Mouse (Mus musculus): ENCODE measurements around the gene Ociad1. TPM values are rescaled to one million over a fixed set of nuclear protein-coding genes. Genes with fewer than 3 reads are reported as not detected.

Gene Ociad1
- 100 to 1,000 TPM; 241 to 249 TPM for total RNA-seq (2021)

DNA sequence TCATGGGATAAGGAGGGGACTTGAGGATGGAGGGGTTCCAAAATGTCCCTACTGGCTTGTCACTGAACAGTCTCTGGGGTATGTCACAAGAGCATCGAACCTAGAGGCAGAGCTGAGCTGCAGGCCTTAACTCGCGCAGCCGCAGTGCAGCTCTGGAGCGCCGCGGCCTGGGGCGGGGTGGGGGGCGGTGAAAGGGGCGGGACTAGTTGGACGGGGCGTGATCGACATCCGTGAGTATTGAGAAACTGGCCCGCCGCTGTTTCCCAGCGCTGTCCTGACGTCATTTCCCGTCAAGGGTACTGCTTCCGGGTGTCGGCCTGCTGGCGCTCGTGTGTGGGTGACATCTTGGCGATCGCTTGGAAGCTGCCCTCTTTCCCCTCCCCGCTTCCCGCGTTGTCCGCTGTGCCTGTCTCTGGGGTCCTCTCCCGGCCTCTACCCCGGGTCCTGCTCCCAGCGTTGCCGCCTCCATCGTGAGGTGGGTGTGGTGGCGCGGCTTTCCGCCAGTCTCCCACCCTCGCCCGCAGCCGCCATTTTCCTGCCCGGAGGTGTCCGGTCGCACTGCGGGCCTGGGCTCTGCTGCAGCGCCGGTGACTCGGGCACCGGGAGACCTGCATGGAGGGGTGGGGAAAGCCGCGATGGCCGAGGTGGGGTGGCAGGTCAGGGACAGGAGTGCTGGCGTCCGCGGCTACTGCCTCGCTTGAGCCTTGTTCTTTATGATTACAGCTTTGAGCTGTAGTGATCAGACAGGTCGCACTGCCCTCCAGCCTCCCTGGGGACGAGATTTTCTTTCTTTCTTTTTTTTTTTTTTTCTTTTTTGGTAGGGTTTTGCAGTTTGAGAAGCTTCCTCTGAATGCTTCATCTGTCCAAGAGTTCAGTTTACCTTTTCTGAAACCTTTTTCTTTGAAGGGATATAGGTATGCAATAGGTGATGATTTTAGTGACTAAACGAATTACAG is at the start of gene Ociad1:
TSS of gene Ociad1 (plus strand) at position 283 of the 956 bp plus-strand sequence.
- peak; percentile 92 to 97 for DNase-seq
- intact Hi-C loops (cut with DNase I): loop anchor here (1.0 to 10.0 kb wide), 5 partner anchors 37 to 378 kb away; partner anchors contain the start of gene Slain2

DNA sequence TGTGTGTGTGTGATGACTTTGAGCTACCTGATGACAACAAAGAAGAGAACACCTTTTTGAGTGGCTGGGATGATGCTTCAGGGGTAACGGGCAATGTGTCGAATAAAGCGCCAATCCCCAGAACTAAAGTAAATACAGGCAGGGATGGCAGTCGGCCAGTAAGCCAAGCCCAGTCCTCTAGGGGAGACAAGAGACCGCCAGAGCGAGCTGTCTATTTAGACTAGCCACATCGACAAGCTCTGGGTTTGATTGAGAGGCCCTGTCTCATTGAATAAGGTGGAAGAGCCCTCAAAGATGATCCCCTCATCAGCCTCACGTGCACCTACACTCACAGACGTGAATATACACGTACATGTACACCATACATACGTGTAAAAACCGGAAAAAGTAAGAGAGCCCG is 48.2 kb upstream of the Ociad1 start:
- no peak for DNase-seq
- intact Hi-C loops (cut with DNase I): no loop called here

DNA sequence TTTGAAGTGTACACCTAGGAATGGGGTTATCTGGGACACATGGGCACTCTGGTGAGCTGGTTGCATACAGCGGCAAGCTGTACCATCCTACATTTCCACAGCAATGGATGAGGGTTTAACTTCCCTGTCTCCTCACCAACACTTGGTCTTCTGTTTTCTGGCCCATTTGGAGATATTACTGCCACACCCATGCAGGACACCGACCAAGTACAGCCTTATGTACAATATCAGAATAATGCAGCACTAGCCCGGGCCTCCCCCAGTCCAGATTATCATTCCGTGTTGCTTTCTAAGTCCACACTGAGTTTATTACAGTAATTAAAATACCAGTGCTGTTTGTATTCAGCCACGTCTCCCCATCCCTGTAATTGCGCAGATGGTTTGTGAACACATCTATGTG is 46.2 kb upstream of the Ociad1 start:
- intact Hi-C loops (cut with DNase I): no loop called here
- DNase-seq: no peak

DNA sequence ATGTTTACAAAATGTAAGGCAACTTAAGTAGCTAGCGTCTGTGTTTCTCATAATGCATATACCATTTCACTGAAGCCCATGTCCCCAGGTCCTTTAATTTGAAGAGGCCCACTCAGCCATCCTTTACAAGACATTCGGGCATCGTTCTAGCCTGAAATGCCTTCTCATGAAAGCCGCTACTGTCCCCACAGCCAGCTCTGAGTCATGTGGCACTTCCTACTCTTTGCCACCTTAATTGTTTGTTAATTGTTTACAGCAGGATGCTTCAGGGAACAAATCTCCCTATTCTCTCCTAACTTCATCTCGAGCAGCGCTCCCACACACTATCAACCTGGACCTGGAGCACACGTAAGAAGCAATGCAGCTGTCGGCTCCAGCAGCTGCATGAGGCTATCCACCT is 44.4 kb upstream of the Ociad1 start:
- DNase-seq: no peak
- intact Hi-C loops (cut with DNase I): no loop called here

DNA sequence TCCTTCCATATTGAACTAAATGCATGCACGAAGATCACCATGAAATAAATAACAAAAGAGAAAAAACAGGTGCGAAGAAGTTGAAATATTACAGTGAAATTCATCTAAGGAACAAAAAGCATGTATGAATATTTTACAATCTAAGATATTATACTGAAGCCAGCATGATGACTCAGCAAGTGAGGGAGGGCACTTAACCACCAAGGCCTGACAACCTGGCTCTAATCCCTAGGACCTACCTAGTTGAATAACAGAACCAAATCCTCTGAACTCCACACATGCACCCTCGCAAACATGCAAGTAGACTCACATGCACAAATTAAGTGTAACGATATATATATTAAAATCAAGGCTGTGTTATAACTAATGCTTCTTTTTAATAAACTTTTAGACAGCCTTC is 43.2 kb upstream of the Ociad1 start:
- DNase-seq: no peak
- intact Hi-C loops (cut with DNase I): no loop called here

DNA sequence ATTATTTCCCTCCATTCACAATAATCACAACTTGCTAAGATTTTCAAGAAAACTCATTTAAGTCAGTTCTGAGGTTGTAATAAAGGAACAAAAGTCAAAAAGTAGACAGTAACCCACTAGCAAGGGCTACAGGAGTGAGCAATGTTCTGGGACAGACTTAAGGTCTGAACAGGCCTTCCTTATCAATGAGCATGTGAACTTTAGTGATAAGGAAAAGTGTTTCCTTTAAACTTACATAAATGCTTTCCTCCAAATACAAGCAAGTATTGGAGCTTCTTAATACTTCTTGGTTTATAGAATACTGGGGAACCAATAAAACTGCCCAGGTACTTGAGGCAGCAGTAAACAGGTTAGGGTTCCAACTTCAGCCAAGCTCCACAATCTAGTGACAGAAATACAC is 39.8 kb upstream of the Ociad1 start:
- DNase-seq: no peak
- intact Hi-C loops (cut with DNase I): loop anchor here (2.0 kb wide), 1 partner anchor 18 kb away; no protein-coding TSS in a partner anchor

DNA sequence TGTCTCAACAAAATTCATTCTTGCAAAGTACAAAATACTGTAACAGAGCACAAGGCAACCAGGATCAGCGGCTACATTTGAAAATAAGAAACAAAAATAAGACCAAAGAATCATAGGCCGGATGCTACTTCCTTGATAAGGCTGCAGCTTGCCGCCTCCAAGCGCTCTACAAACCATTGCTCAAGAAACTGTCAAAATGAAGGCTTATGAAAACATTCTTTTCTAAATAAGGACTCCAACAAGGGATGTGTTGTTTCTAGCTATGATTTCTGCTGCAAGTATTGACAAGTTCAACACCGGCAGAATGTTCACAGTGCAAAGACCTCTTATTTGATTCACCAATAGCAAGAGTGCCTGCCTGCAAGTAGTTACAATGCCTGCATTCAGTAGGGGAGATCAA is 37.9 kb upstream of the Ociad1 start:
- intact Hi-C loops (cut with DNase I): loop anchor here (1.0 to 5.0 kb wide), 3 partner anchors 32 to 120 kb away; no protein-coding TSS in a partner anchor
- no peak for DNase-seq

DNA sequence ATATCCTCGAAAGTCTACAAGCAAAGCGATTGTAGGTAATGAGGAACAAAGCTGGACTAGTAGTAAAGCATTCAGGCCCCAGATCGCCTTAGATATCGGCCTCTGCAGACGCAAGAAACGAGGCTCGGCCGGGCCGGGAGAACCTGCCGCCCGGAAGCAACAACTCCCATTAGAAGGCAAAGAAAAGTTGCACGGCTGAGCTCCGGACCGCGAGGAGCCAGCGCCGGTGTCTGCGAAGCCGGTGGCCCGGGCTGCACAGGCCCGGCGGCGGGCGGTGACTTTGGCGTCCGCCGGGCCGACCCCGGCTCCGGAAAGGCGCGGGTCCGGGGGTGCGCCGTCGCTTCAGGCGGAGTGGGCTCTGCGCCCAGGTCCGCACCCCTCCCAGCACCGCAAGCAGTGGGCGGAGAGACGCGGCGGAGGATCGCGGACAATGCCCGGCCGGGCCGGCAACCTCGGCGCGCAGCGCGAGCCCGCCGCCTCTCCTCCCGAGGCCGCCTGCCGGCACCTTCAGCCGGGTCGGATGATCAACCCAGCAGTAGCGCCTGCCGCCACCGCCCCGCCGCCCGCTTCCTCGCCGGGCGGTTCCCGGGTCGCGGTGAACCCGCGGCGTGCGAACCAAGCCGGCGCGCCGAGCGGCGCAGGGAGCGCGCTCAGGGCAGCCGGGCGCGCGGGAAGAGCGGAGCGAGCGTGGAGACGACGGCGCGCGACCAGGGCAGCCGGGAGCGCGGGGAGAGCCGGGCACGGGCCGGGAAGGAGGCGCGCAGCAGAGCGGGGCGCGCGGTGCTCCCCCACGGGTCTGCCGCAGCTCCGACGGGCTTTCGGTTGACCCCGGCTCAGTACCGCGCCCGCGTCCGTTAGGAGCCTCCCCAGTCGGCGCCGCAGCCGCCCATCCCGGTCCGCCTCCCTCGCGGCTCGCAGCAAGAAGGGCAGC is 37.0 kb upstream of the Ociad1 start:
- intact Hi-C loops (cut with DNase I): loop anchor here (1.0 to 5.0 kb wide), 3 partner anchors 33 to 121 kb away; no protein-coding TSS in a partner anchor
- peak; percentile 66 to 78 for DNase-seq

DNA sequence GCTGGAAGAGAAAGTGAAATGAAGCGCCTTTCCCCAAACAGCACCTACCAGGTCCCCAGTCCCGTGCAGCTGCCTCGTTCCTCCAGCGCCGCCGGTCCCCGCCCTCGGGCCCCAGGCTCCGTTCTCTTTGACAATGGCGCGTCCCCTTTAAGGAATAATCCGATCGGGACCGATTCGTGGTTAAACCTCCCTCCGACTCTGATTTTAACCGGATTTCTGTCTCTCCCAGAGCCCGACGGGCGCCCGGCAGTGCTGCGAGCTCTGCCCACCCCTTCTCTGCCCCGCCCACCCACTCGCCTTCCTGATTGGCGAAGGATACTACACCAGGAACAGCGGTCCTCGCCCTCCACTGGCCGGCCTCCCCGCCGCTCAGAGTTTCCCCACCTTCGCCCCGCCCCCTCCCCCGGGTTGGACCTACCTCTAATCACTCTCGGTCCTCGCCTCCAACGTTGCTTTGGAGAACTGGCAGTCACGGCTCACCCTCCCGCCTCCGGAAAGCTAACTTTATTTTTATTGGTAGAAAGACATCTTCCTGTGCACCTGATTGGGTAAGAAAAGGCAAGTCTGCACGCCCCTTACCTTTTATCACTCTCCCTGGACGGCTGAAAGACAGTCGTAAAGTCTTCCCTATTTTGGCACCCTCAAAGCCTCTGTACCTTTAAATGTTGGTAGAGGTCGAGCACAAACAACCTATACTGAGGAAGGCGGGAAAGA is 36.1 kb upstream of the Ociad1 start, which contains the start of gene Fryl:
TSS of gene Fryl (minus strand) at position 268 of the 714 bp plus-strand sequence.
- intact Hi-C loops (cut with DNase I): loop anchor here (5.0 kb wide), 1 partner anchor 34 kb away; no protein-coding TSS in a partner anchor
- DNase-seq: peak; percentile 87 to 88

DNA sequence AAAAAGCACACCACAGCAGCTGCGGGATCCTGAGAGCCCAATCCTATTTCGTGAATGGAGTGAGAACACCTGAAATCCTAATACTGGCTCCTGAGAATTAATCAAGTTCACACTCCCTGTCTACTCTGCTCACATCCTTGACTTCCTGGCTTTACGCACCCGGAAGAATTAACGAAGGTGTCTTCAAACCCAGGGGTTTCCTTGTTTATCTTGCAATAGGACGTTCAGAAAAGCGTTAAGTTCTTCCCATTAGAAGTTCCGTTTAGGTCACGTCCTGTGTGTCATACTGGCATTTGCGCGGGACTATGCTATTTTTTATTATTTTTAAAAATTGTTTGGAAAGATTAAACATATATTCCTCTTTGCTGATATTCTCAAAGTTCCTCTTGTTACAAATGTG is 35.5 kb upstream of the Ociad1 start:
- intact Hi-C loops (cut with DNase I): loop anchor here (5.0 kb wide), 1 partner anchor 35 kb away; no protein-coding TSS in a partner anchor
- DNase-seq: no peak

DNA sequence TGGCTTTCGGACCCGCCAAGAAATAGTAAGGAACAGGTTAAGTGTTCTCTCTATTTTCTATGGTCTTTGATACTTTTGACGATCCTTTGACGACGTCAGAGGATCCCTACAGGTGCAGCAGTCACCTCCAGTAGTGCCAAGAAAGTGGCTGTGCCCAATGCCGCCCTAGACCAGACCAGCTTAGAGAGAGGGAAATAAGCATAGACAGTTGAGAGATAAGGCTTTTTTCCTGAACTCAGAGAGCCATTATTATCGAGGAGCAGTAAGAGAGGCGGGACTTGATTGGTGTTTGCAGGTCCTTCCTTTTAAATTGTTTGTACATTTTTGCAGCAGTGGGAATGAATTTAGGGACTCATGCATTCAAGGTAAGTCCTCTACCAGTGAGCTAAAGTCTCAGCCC is 34.9 kb upstream of the Ociad1 start:
- DNase-seq: no peak
- intact Hi-C loops (cut with DNase I): loop anchor here (5.0 kb wide), 1 partner anchor 35 kb away; no protein-coding TSS in a partner anchor

DNA sequence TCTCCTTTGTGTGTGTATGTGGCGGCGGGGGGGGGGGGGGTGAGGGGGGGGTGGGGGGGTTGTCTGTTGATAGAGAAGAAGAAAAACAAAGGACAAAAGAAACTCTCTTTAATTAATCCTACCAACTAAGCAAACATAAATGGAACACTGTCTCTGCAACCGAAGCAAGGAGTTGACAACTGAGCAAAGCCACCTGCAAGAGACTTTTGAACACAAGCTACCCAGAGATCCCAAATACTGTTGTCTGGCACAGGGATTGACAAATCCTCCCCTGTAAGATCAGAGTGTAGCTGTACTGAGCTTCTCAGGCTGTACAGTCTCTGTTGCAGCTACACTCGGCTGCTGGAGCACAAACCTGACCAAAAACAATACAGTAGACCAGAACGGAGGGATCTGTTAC is 28.5 kb upstream of the Ociad1 start:
- intact Hi-C loops (cut with DNase I): no loop called here
- no peak for DNase-seq

DNA sequence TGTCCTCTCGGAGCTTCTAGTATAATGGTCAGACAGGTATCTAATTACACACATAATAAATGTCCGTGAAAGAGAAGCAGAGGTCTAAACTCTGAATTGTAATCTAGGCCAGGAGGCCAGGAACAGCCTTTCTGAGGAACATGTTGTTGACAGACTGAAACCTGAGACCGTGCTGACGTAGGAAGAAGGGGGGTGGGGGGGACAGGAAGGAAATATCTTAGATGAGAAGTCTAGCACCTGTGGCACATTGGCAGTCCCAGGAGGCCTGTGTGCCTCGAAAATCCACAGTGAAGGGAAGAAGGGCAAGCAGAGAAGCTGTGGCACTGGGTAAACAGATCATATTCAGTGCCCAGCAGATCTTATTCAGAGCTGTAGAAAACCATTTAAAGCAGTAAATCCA is 27.1 kb upstream of the Ociad1 start:
- intact Hi-C loops (cut with DNase I): no loop called here
- no peak for DNase-seq

DNA sequence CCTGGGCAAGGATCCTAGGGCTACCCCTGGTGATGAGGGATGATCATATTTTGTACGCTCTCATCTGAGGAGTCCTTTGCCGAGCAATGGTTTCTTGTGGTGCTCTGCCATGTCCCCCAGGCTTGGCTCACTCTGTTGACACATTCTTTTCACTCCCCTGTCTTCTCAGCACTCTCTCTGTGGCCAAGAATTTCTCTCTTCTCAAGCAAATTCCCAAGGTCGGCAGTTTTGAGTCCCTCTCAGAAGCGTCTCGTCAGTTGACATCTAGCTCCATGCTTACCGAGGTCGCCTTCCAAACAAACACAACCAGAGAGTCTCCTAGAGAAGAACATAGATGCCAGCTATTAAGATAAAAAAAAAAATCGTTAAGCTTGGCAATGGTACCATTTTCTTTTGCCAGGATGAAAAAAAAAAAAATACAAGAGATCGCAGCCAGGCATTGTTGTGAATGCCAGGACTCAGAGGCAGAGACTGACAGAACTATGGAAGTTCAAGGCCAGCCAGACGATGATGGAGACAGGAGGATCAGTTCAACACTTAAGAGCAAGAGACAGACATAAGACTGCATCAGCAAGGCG is 23.9 kb upstream of the Ociad1 start:
- intact Hi-C loops (cut with DNase I): no loop called here
- DNase-seq: no peak

DNA sequence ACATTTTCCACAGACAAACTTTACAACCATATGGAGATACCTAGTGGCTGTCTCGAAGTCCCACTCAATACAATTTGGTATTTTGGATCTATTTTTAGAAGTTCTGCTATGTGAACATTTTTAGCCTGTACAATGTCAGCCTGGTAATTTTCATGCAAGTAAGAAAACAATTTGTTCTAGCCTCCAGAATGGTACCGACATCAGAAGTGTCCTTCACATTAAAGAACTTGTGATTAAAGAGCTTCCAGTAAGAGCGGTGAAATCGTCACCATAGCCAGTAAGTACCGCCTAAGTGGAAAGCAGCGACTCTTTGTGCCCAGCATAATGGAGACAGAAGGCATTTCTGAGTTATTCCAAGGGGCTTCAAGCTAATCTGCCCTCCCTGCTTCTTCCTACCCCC is 22.0 kb upstream of the Ociad1 start:
- no peak for DNase-seq
- intact Hi-C loops (cut with DNase I): loop anchor here (5.0 kb wide), 1 partner anchor 138 kb away; no protein-coding TSS in a partner anchor

DNA sequence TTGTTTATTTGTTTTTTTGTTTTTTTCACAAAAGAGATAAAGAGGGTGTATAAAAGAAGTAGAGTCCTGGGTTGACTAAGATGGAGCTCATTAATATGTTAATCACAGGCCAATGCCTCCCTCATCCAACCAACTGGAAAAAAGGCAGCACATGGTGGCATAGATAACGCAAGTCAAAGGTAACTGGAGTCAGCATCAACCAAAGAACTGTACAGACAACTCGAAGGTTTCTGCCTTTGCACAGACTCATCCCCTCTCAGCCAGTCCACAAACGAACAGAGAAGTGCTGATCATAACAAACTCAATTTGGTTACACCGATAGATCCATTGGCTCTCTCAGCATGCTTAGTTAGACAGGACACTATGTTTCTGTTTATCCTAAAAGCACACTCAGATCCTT is 19.4 kb upstream of the Ociad1 start:
- intact Hi-C loops (cut with DNase I): loop anchor here (5.0 kb wide), 1 partner anchor 141 kb away; no protein-coding TSS in a partner anchor
- DNase-seq: no peak

DNA sequence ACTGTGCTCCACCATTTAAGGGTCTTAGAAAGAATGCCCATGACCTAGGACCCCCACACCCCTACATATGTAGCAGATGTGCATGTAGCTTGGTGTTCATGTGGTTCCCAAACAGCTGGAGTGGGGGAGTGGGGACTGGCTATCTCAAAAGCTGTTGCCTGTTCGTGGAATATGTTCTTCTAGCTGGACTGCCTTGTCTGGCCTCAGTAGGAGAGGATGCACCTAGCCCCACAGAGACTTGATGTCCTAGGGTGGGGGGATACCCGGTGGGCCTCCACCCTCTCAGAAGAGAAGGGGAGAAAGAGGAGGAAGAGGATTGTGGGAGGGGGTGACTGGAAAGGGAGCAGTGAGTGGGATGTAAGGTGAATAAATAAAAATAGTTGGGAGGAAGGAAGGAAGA is 17.6 kb upstream of the Ociad1 start:
- no peak for DNase-seq
- intact Hi-C loops (cut with DNase I): loop anchor here (5.0 kb wide), 1 partner anchor 143 kb away; no protein-coding TSS in a partner anchor

DNA sequence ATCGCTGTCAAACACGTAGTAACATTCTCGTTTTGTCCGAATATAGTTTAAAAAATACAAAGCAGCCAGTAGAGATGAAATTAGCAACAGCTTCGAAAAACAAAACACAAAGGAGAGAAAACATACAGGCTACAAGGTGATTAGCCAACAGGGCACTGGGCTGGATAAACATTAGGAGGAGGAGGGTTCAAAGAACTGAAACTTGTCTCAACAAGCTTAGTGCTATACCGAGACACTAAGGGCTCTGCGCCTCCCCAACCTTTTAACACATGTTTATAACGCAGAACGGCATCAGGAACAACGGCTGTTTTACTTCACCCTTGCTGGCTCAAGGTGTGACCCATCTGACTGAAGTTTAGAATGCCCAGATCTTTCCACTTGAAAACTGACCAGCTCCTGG is 13.4 kb upstream of the Ociad1 start:
- intact Hi-C loops (cut with DNase I): no loop called here
- DNase-seq: no peak

DNA sequence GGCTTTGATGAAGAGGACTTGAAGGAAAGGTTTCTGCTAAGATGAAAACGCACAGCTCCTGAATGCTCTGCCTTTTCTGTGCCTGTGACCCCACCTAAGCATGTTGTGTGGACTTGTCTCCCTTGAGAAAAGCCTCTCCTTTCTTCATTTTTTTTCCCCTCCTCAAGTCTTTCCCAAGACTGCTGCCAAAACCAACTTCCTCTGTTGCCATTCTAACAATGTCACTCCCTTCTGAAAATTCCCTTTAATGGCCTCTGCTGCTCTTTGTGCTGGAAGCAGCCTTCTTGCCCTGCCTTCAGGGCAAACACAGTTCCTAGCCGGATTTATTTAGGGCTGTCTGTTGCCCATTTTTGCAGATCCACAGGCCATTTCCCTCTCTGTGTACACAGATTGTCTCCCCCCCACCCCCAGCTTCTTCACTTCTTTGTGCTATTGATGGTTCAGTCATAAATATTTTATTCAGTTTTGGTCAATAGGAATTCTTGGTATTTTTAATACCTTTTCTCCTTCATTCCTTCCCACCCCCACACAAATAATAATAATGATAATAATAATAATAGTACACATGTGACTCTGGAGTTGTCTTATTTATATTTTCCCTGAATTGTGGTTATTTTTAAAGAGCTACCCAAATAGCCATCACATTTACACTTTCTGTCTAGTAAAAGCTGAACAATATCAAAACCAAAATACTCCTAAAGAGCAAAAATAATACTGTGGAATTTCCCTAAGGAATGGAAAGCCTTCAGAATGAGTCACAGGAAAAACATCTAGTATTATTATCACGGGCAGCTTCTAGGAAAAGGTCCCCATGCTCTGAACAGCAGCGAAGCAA is 12.6 kb upstream of the Ociad1 start:
- intact Hi-C loops (cut with DNase I): no loop called here
- no peak for DNase-seq
